Mouse (Mus musculus) frontal cortex, postnatal 25 days (tissue): ENCODE measurements at regions not wholly inside any gene's neighbourhood (a gene's known extent, or its start where the extent isn't known, plus 50 kb on each side); places are given as distances from the start of the nearest gene placed in this dataset.

Source experiments
- DNase-seq, 2 experiments: peaks; one replicate each; pipeline ENCODE4 v3.0.0; 2022; ENCODE audit warnings: low spot score in 2 of 2

DNA sequence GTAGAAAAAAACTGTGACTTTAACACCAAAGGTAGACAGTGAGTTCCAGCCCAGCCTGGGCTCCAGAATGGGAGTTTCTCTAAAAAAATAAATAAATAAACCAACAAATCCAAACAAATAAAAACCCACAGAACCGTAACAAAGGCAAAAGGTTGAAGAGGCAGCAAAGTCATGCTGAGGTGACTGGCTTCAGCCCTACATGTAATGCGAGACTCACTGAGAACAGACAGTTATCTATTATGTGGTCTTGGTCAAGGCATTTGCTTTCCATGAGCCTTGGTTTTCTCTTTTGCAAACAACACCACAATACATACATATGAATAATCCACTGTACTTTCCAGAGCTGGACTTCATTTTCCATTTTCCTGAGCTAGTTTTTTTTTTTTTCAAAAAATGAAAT, 516.6 kb upstream of the Adam5 start:
- DNase-seq: no peak

DNA sequence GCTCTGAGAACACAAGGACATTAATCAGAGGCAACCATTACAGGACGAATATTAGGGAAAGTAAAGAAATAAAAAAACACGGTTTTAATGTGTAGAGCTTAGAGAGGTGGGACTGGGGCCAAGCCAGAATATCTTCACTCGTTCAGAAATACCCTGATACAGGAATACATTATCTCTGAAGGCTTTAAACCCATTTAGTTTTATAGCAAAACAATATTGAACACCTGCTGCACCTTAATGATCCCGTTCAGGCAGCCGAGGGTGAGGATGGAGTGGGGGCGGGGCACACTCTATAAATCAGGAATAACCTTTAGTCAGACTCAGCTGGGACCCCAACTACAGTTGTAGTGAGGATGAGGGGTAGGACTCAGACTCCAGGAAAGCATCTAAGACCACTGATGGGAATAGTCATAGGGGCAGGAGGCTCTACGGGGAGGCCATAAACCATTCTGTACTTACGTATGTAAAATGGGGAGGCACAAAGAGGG, 508.0 kb upstream of the Adam5 start:
- DNase-seq: no peak

DNA sequence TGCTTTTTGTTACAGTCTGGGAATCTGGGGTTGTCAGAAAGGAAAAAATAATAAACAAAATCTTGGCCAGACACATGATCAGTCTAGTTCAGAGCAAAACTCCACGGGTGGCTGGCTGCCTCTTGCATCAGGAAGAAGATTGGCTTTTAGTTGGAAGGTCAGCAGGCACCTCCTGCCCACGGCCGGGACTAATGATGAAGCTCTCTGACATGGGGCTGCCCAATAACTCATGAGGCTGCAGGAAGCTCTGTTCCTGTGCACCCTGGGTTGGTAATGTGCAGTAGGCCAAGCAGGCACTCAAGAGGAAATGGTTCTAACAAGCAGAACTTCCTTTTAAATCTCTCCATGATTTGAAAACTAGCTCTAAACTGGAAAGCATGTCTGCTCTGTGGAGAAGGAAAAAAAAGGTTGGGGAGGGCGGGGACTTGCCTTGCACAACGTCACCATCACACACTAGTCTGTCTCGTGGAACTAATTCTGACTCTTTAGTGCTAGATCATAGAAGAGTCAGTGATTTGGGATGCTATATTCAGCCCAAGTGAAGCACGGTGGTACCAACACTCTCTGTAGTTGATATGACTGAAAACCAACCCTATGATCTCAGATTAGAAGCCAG, 507.1 kb upstream of the Adam5 start:
- DNase-seq: no peak

DNA sequence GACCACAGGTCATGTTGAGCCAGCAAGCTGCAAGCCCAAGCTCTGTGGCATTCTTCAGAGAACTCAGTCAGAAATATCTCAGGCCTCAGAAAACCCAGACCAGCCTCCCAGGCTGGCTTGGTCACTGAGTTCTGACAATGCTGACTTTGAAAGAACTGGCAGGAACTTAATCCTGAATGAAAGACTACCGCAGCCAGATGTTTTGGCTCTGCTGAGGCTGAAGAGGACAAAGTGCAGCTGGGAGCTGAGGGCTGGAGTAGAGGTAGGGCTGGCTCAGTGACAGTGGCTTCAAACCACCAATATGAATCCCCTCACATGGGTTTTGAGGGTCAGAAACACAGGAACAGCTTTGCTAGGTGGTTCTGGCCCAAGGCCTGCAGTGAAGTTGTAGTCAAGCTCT, 505.6 kb upstream of the Adam5 start:
- DNase-seq: no peak

DNA sequence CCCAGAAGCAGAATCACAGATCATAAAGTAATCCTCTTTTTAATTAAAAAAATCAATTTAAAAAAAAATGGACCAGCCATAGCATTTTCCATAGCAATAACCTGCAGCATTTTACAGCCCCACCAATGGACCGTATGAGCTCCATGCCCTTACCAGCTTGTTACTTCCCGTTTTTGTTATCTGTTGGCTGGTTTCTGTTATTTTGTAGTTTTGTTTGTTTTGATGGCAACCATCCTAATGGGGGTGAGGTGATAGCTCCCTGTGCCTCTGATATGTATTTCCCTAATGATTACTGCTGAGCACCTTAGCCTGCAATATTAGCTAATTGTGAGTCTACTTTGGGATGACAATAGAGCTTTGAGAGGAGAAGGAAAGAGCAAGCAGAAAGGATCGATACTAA, 504.1 kb upstream of the Adam5 start:
- no peak for DNase-seq

DNA sequence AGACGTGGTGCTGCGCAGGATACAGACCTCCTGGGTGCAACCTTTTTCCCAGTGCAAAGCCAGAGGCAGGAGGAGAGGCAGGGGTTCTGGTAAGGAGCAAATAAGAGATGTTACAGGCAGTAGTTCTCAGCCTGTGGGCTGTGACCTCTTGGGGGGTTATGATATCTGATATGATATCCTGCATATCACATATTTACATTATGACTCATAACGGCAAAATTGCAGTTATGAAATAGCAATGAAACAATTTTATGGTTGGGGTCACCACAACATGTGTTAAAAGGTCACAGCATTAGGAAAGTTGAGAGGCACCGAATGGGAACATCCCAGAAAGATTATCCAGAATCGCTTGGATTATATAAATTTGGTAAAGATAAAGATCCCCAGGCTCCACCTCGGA, 502.8 kb upstream of the Adam5 start:
- no peak for DNase-seq

DNA sequence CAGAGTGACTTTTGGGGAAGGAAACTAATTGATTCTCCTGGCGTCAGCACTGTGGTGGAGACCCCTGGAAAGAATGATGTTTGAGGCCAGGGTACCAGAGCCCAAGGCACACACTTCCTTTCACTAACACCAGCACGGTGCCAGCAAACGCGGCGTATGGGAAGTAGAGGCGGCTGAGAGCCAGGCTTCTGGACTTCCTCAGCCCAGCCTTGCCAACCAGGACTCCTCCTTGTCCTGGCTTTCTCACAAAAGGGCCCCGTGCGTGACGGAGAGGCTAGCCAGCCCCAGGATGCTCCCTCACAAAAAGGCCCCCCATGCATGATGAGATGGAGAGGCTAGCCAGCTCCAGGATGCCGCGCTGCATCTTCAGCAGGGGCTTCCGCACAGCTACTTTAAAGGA, 502.1 kb upstream of the Adam5 start:
- DNase-seq: no peak

DNA sequence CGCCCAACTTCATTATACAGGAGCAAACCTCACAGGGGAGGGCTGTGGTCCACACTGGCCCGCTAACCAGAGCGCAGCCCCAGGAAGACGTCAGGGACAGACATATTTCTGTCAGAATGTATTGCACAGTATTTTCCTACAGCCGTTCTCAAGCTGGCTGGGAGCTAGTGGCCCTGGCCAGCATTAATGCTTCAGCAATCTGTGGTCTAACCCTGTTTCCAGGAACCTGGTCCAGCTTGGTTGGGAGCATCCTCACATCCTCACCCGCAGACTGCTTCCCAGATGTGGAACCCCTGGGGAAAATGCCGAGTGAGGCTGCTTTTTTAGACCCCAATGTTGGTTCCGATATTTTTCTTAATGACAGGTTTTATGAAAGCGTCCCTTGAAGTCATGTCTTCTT, 500.6 kb upstream of the Adam5 start:
- no peak for DNase-seq

DNA sequence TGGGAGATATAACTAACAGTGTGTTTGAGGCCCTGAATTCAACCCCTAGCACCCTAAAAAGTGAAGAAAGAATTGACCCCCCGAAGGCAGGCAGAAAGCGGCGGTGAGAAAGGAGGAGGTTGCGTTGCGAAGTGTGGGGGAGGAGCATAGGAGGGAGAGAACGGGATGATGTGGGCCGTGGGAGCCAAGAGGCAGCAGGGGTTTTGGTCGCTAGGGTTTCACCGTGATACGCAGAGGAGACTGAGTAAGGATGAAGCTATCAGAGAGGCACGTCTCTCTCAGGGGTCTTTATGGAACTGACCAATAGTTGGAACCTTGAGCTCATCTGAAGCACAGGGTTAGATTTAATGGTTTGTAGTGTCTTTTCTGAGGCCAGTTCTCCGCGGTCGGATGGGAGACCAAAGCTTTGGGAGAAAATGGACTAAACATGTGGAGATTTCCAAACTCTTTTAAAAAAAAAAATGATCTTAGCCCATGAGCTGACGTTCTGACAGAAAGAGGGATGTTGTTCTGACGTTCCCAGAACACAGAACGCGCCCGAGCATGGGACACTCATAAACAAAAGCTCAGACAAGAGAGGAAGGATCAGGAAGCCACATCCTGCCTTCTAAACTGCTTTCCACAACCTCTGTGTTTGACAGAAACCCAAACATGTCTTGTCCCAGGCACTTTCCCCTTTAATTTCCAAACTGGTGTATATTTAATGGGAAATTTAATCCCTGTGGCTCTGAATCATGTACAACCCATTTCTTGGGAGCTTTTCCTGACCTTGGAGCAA, 499.7 kb upstream of the Adam5 start:
- DNase-seq: no peak

DNA sequence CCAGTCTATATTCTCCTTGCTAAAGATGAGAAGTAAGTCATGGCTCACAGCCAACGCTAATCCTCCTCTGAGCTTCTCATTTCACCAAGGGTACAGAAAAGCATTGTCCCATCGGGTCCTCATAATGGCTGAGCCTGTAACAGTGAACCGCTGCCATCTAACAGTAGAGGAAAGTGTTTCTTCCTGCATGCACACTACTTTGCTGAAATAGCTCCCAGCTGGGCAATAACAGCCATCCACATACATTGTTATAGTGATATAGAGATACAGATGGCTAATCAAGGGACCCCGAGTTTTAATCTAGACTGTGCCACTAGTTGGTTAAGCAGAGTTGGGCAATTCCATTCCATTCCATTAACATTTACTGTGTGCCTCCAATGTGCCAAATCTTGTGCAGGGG, 492.2 kb upstream of the Adam5 start:
- no peak for DNase-seq

DNA sequence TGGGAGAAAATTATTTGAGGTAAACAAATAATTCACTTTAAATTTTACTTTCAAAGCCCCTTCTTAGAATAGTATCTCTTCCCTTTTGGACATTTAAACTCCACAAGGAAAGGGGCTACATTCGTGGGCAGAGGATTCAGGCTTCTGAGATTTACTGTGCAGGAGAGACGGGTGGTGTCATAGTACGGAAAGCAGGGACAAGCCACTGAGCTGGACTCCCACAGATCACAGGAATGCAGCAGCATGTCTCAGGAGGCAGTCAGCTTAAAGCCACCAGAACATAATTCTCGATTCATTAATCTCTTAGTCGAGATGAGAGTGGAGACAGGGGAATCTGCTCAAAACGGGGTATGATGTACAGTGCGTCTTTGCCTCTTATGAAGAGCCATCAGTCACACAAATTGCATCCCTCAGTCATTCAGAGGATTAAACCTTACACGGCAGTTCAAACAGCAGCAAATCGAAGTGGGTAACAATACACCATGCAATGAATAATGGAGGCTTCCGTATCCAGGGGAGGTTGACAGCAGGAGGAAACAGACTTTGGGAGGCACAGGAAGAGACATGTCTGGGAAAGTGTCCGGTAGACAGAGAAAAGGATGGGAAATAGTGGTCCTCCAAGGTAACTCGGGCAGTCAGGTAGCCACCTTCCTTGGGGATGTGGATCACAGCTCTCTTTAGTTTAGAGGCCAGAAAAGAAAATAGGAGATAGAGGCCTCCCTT, 487.8 kb upstream of the Adam5 start:
- no peak for DNase-seq

DNA sequence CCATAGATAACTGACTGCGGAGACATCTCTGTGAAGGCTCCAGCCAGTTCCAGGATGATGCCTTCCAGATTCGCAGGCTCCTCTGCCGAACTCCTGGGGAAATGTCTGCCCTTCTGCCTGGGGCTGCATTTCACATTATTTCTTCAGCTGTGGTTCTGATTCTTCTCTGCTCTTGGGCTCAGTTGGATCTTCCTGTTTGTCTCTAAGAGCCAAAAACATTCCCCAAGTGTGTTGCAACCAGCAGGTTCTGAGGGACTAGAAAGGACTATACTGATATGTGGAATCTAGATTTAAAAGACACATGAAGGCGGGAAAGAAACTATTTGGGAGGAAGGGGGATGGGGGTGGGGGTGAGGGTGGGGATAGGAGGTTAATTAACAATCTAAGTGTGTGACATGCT, 483.8 kb upstream of the Adam5 start:
- no peak for DNase-seq

DNA sequence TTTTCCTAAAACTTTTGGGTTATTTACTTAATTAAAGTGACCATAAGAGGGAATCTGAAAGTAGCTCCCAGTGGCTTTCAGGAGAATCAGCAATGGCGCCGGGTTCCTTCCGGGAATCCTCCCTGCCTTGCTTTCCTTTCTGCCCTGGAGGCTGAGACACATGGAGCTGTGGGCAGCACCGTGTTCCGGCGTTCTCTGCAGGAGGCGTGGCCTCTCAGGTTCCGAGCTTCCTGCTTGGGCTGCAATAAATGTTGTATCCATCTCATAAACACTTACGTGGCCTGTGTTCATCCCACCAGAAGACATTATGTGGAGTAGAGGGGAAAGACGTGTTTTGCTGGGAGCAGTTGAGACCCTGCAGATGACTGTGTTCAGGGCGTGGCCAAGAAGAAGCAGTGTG, 483.3 kb upstream of the Adam5 start:
- no peak for DNase-seq

DNA sequence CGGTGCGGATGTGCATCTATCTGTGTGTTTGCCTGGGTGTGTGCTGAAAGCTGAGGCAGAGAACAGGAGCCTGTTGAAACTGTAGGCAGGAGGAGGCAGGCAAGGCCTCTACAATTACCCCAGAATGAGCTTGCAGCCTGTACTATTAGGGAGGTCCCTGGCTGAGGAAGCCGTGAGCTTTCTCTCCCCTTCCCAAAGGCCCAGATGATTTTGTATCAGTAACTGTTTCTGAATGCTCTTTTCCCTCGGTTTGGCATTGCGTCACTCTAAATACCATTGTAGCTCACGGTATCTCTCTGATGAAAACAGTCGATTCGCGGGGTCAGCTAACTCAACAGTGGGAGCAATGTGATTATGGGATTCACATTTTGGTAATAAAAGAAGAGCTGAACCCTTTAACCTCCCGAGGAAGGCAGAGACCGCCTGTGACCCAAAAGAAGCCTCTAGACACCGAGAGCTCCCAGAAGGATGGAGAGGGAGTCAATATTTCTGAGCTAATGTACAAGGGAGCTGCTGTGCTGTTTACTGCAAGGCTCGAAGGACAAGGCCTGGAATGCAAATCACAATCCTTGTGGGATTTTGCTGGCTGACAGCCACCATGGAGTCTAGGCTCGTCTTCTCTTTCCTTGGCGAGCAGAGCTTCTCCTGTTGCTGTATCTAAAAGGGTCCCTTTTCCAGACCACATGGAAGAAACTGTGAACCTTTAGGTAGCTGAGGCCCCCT, 482.8 kb upstream of the Adam5 start:
- no peak for DNase-seq
